Mouse (Mus musculus) layer of hippocampus, adult 2 months (tissue): ENCODE measurements at regions not wholly inside any gene's neighbourhood (a gene's known extent, or its start where the extent isn't known, plus 50 kb on each side); places are given as distances from the start of the nearest gene placed in this dataset.

Experiments
- DNase-seq, 2 experiments: peaks; one replicate each; pipeline ENCODE4 v3.0.0; 2022; ENCODE audit warnings: low spot score in 2 of 2
- H3K27ac ChIP-seq: fragments of 200-600 bp; 2 replicates; pipeline ENCODE4 v1.8.1; 2022
- H3K4me3 ChIP-seq: fragments of 200-600 bp; 2 replicates; pipeline ENCODE4 v1.8.1; 2022; ENCODE audit warnings: mild to moderate bottlenecking
- CTCF ChIP-seq: fragments of 200-600 bp; conservative IDR thresholded peaks from 2 replicates; pipeline ENCODE4 v1.8.1; 2022; ENCODE audit warnings: antibody characterized with exemption, mild to moderate bottlenecking, moderate library complexity

DNA sequence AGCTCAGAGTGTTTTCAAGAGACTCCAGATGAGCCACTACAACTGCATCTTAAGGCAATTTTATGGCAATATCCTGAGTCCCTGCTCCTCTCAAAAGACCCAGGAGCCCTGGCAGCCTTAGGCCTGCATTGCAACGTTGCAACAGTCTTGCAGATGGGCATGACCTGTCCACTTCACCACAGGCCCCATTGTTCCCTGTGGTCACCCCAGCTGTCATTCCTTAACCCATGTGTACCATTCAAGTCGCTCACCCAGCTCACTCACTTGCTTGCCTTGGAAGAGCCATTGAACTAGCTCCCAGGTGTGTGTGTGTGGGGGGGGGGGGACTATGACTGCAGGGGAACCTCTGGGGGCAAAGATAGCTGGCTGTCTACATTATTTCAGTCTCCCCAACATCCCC lies 110.8 kb downstream of the Efnb1 start:
- DNase-seq = no peak
- Histone ChIP-seq H3K27ac (no peak overlapping the region), H3K4me3 (no peak overlapping the region)
- TF ChIP-seq CTCF = no peak

DNA sequence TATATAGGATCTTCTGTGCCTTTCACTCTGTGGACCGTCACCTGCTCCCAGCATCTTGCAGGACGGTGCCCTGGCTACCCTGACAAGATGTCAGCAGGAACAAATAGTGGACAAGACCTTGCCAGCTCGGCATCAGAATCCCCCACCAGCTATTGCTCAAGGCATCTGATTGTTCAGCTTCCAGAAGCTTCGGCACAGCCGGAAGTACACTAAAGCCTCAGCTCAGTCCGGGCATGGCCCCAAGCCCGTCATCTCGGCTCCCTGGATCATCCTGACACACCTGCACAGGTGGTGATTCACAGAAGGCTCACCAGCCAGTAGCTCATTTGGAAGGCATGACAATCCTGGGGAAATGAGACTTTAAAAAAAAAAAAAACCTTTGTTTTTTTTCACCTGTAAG lies 110.1 kb downstream of the Efnb1 start:
- no peak overlapping the region for H3K27ac ChIP-seq
- TF ChIP-seq CTCF = no peak
- no peak overlapping the region for H3K4me3 ChIP-seq
- no peak for DNase-seq

GRCm38 (mm10) chrX:99245541-99245940 lies 109.6 kb downstream of the Efnb1 start:
- Histone ChIP-seq H3K4me3 (no peak overlapping the region), H3K27ac (no peak overlapping the region)
- no peak for TF ChIP-seq CTCF
- DNase-seq = peak in 1 of 2 experiments; percentile 19

- no peak for DNase-seq
- Histone ChIP-seq H3K27ac (no peak overlapping the region), H3K4me3 (no peak overlapping the region)
- TF ChIP-seq CTCF = no peak
Measured at GRCm38 (mm10) chrX:99243251-99243650, 107.3 kb downstream of the Efnb1 start.

GRCm38 (mm10) chrX:99241684-99242118 lies 105.8 kb downstream of the Efnb1 start:
- DNase-seq = no peak
- no peak for TF ChIP-seq CTCF
- H3K4me3 ChIP-seq = no peak overlapping the region
- H3K27ac ChIP-seq = no peak overlapping the region

DNA sequence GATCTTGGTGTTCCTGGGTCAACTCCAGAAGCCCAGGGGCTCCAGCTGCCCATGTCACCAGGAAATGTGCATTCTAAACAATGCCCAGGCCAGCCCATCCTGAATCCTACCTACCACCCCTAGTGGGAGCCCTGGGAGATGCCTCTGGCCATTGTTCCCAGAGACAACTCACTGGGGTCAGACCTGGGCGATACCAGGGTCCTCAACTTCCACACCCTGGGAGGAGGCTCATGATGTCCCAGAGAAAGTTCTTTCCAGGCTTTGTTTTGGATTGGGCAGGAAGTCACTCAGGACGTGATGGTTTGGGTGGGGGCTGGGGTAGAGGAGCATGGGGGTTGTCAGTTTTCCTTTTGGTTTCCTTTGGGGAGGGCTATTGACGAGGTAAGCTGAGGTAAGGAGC lies 97.1 kb downstream of the Efnb1 start:
- no peak for DNase-seq
- TF ChIP-seq CTCF = no peak
- no peak overlapping the region for H3K27ac ChIP-seq
- no peak overlapping the region for H3K4me3 ChIP-seq

GRCm38 (mm10) chrX:99232331-99232730 lies 96.4 kb downstream of the Efnb1 start:
- Histone ChIP-seq H3K4me3 (no peak overlapping the region), H3K27ac (no peak overlapping the region)
- DNase-seq = no peak
- TF ChIP-seq CTCF = no peak

DNA sequence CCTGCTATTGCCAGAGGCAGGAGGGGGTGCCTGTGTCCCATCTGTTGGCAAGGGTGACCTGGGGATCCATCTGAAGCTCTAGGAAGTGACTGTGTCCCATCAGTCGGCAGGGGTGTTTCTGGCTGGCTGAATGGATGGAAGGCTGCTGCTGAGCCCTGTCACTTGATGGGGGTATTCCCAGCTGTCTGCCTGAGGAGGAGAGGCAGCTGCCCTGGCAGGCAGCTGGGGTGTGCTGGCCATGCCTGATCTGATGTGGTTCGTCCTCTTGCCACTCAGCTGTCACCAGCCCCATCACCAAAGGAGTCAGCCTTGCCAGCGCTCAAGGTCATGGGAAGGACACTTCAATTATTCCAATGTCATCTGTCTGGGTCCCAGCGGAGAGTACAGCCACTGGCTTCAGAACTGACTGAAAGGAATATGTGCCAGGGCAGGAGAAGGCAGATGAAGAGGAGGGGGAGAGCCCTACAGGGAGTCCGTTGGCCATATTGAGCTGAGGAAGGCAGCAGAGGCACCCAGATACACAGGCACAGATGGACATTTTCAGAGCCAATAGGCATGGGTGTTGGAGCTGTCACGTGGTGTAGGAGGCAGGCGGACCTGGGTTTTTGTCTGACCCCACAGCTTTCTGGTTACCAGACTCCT lies 89.3 kb downstream of the Efnb1 start:
- Histone ChIP-seq H3K4me3 (no peak overlapping the region), H3K27ac (no peak overlapping the region)
- no peak for TF ChIP-seq CTCF
- no peak for DNase-seq

GRCm38 (mm10) chrX:99222017-99222416 lies 86.1 kb downstream of the Efnb1 start:
- no peak overlapping the region for H3K27ac ChIP-seq
- no peak for DNase-seq
- no peak for TF ChIP-seq CTCF
- H3K4me3 ChIP-seq = no peak overlapping the region

DNA sequence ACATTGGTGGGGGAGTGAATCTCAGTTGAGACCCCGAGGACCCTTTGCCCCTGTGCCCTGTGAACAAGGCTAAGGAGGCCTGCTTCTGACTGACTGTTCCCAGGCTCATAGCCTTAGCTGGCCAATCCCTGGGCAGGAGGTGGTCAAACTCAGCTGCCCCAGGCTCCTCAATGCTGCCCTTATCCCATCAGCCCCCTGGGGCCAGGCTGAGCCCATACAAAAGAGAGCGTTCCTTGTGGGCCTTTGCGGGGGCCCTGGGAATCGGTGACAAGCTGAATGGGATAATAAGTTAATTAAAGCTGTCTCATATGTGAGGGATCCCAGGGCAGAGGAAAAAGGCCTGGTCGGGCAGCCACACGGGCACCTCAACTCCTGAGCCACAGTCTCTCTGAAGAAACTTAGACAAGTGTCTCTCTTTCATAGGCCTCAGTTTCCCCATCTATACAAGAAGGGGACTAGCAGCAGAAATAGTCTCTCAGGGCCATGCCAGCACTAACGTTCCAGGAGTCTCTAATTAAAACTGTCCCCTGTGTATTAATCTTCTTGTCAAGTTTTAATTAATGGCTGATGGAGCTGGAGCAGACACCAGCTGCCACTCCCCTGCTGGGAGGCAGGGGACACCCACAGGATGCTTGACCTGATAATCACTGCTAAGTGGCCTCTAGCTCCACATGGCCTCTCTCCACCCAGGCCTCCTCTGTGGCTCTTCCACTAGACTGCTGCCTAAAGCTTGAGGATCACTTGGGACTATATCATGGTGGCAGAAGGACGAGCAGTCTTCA lies 84.9 kb downstream of the Efnb1 start:
- no peak for TF ChIP-seq CTCF
- H3K4me3 ChIP-seq = no peak overlapping the region
- no peak for DNase-seq
- no peak overlapping the region for H3K27ac ChIP-seq

- no peak overlapping the region for H3K4me3 ChIP-seq
- no peak for DNase-seq
- no peak for TF ChIP-seq CTCF
Measured at GRCm38 (mm10) chrX:99218213-99218612, 82.3 kb downstream of the Efnb1 start.

DNA sequence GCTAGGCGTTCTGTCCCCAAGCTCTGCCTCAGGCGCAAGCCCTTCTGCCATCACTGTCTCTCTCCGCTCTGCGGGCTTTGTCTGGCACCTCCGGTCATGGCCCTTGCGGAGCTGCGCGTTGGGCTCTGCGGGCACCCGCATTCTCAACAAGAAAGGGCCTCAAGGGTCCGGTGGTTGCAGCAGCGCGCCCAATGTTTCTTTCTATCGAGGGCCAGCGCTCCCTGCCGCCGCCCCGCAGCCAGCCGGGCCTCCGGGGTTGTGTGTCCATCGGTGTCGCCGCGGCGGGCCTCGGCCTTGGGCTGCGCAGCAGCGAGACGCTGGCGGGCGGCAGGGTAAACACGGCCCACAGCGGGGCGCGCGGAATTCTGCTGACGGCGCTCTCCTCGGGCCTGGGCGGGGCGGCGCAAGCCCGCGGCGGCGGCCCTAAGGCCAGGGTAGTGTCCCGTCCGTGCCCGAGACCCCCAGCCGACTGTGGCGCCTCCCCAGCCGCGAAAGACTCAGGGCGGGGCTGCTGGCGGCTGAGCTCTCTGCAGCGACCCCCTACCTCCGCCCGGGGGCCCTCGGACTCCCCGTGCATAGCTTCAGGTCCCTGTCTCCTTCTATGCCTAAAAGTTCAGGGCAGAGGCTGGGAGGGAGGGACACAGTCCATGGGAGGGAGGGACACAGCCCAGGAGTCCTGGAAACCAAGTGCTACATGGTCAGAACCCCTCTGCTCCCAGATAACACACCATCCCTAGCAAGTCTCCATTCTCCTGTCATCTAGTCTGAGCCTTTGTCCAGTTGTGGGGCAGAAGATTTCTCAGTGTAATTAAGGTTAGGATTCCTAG lies 80.9 kb downstream of the Efnb1 start:
- DNase-seq = peak in 1 of 2 experiments; percentile 10
- peak overlapping the region; percentile 48; the same call in 1 of the 2 replicates for H3K27ac ChIP-seq
- H3K4me3 ChIP-seq = peak overlapping the region; percentile 50
- no peak for TF ChIP-seq CTCF

More at GRCm38 (mm10) chrX:99218213-99218612, 82.3 kb downstream of the Efnb1 start:
- H3K27ac ChIP-seq = no peak overlapping the region

GRCm38 (mm10) chrX:99215931-99216330 lies 80.0 kb downstream of the Efnb1 start:
- Histone ChIP-seq H3K27ac (no peak overlapping the region), H3K4me3 (no peak overlapping the region)
- no peak for DNase-seq
- no peak for TF ChIP-seq CTCF

DNA sequence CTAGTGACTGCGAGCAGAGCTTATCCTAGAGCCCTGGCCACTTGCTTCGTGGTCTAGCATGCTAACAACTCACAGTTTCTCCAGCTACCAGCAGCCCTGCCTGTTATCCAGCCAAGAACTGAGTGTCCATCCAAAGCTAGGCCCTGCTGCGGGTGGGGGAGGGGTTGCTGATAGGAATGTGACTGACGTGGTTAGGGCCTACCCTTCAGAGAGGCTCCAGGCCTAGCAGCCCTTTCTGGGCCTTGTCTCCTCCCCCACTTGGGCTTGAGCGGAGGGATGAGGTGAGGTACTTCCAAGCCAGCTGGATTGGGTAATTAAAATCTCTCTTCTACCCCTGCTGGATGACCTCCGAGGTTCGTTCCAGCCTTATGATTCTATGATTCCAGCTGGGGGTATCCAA lies 79.2 kb downstream of the Efnb1 start:
- no peak for TF ChIP-seq CTCF
- H3K4me3 ChIP-seq = no peak overlapping the region
- no peak for DNase-seq
- no peak overlapping the region for H3K27ac ChIP-seq
